Mouse (Mus musculus): ENCODE data around the gene Sat2.

The Sat2 gene

DNA sequence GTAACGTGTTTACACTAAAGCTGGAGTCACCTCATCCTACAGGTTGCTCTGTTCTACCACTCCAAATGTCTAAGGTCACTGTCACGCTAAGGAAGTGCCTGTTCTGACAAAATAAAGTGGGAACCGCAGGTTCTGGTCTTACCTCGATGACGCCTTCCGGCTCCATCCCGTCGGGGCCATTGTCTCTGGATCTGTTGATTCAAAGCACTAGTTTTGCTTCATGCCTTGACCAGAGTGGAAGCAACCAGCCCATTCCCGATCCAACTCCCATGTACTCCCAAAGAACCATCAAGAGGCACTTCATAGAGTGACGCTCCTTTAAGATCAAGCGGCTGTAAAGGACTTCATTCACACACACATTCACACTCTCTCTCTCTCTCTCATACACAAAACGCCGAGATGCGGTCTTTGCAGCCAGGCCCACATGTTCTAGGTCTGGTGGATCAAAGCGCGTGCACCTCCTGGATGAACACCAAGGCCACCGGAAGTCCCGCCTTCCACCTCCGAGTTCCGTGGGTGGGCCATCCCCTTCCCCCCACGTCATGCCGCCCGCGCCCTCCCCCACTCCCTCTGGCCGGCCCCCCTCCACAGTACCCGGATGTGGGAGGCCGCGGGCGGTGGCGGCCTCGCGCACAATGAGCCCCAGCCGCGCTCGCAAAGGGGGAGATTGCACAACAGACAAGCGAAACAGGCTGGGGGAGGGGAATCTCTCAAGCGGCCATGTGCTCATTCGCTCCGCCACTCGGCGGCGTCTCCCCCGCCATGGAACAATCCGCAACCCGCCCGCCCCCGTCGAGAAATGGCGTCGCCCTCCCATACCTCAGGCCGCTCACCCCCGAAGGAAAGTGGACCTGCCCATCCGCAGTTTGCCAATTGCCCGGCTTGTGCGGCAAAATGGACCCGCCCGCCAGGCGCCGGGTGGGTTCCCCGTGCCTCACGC is 49.2 kb downstream of the Sat2 start:
- peak; percentile 95 for DNase-seq (ENCODE audit: low read depth, low spot score)

DNA sequence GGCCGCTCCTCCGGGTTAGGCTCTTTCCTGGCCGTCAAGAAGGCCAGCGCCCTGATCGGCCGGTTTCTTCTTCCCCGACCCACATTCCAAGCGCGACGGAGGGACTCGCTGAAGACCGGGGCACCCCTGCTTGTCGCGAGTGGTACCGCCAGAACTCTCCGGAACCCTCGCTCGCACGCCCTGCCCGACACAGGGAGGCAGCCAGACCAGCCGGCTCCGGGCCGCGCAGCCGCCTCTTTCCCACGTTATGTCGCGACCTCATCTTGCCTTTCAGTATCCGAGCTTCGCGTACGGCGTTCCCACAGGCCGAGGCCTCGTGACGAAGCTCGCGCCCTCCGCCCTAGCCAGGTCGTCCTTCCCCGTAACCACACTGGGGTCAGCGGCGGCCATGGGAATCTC is 49.9 kb downstream of the Sat2 start:
- no peak for DNase-seq (ENCODE audit: low read depth, low spot score)

DNA sequence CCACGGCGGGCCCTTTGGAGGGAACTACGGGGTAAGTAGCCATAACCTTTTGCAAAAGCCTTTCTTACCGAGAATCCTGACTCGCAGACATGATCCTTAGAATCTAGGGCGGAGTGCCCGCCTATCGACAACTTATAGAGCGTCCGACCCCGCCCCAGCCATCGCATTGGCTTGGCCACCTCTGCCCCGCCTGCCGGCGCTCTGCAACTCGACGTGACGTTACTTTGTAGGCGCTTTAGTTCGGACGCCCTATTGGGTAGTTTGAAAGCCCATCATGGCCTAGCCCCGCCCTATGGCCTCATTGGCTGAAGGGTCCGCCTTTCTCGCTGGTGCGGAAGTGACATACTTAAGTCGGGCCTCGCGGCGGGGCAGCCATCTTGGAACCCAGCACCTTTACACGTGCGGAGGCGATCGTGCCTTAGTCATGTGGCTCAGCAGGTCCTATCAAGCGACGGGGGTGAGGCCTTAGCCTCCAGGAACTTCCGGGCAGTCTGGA is 50.4 kb downstream of the Sat2 start, which contains the start of gene Eif4a1:
Gene Eif4a1, minus strand, starts transcription at position 213 of the 496 bp plus-strand sequence.
- DNase-seq (ENCODE audit: low read depth, low spot score) = peak; percentile 100

Measured in 3T3-L1 (cell line).